Mouse (Mus musculus) lung, adult 2 months (tissue): ENCODE results near the gene Eif2b2. TPM values are rescaled to one million over a fixed set of nuclear protein-coding genes. Genes with fewer than 3 reads are reported as not detected.

ENCODE experiments used
- DNase-seq: peaks from one replicate; pipeline ENCODE4 v3.0.0; 2022
- H3K4me1 ChIP-seq: fragments of 200-500 bp; 2 replicates; pipeline ENCODE4 v1.6.1; 2011; ENCODE audit warnings: low read length; ENCODE audit not compliant: control insufficient read depth, insufficient read depth
- H3K4me3 ChIP-seq: fragments of 200-500 bp; replicated peaks from 2 replicates; pipeline ENCODE3; 2011; ENCODE audit warnings: low read depth, mild to moderate bottlenecking, control low read depth, low read length; ENCODE audit errors: extremely low read depth
- CTCF ChIP-seq: fragments of 200-500 bp; IDR thresholded peaks from 2 replicates; pipeline ENCODE4 v1.5.1; 2011; ENCODE audit warnings: mild to moderate bottlenecking, low read length, control low read depth; ENCODE audit not compliant: insufficient read depth
- POLR2A ChIP-seq: fragments of 200-500 bp; IDR thresholded peaks from 2 replicates; pipeline ENCODE4 v1.6.1; 2011; ENCODE audit warnings: low read depth, mild to moderate bottlenecking, control low read depth, low read length, borderline replicate concordance; ENCODE audit errors: extremely low read depth
- WGBS: fragments of 180-500 bp; shearing (Covaris S2); methylation state at CpG from one replicate; pipeline ENCODE4 v1.1.7; 2018; 5-methylcytosine and 5-hydroxymethylcytosine counted together
- polyA plus RNA-seq: library from polyadenylated mRNA; depleted of rRNA; stranded (reverse); fragments of >200 nt; gene quantifications from 2 replicates; pipeline ENCODE4 v1.2.3, GENCODE M21; 2012; rRNA removed

Eif2b2 gene
- polyA plus RNA-seq, result 92.1 and 92.6 TPM in 2 replicates

DNA sequence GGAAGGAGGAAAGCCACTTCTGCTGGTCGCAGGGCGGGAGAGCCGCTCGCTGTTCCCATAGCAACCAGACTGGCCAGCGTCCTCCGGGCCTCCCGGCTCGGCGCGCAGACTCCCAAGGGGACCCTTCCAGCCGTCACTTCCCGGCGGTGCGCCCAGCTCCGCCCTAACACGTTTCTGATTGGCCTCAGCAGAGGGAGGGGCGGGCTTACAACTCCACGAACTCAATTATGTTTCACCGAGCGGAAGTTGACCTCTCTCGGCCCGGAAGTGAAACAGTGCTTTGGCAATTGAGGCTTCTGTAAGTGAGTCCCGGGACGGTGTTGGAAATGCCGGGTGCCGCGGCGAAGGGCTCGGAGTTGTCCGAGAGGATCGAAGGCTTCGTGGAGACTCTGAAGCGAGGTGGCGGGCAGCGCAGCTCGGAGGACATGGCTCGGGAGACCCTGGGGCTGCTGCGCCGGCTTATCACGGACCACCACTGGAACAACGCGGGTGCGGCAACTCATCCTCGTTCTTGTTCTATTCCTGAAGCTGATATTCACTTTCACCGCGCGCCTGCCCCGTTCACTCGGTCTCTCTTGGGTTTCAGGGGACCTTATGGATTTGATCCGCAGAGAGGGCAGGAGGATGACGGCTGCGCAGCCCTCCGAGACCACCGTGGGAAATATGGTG, at the start of gene Eif2b2:
Gene Eif2b2 (plus strand): TSS at position 246 of the 669 bp plus-strand sequence.
- TF ChIP-seq CTCF (no peak), POLR2A (peak; percentile 54; the same call in 1 of the 2 replicates)
- WGBS, result under 1% methylated on average over 54 of the region's 54 CpGs

DNA sequence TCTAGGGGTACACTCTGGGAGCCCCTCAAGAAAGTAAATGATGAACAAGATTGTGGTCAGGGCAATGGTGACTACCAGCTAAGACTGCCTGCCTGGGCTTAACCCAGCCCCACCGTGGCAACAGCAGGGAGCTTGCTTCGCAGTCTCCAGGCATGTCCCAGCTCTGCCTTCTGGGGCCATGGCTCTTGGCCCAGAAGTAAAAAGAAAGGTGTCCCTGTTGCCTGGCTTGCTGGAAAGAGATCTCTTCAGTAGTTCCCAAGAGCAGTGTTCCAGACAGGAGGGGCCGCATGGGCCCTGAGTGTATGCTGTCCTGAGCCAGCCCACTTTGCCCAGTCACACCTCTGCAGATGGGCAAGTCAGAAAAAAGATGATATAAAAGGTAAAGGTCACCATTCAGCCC, 49.4 kb upstream of the Eif2b2 start:
- 59% methylated on average over 3 of the region's 3 CpGs for WGBS
- H3K4me3 ChIP-seq, result no peak overlapping the region
- no peak for TF ChIP-seq POLR2A
- TF ChIP-seq CTCF, result no peak
- DNase-seq, result no peak
- no peaks in the 10 kb centered on the region for H3K4me1 ChIP-seq

More for the DNA sequence above, at the start of gene Eif2b2:
- peak; percentile 99 for DNase-seq
- Histone ChIP-seq H3K4me3 (peak within 1 kb of the TSS; percentile 65), H3K4me1 (no peaks in the 10 kb centered on the region)

DNA sequence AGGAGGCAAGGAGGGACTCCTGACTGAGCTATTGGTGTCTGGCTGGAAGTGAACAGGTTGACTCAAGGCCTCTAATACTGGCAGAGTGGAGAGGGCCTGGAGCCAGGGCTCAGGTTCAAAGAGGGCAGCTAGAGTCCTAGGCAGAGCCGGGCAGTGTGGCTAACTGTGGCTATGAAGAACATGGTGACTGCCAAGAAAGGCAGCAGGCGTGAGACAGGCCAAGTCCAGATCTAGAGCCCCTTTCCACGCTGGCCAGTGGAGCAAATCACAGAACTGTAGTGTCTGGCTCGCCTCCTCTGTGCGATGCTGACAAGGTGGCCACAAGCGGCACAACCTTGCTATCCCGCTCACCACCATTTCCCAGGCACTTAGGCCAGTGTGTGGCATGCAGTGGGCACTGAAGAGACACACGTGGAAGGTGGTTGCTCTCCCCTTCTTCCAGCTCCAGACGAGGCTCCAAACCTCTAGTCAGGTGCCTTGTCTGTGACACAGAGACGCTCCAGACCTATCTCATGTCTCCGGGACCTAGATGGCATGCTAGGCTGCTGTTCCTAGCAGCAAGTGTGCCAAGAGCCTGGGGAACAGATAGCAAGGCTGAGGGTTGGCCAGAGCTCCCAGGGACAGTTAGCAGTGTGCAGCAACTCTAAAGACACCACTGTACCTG, 48.9 kb upstream of the Eif2b2 start:
- DNase-seq, result no peak
- Histone ChIP-seq H3K4me3 (no peak overlapping the region), H3K4me1 (no peaks in the 10 kb centered on the region)
- no peak for TF ChIP-seq POLR2A
- TF ChIP-seq CTCF, result no peak
- 84% methylated on average over 11 of the region's 11 CpGs for WGBS

DNA sequence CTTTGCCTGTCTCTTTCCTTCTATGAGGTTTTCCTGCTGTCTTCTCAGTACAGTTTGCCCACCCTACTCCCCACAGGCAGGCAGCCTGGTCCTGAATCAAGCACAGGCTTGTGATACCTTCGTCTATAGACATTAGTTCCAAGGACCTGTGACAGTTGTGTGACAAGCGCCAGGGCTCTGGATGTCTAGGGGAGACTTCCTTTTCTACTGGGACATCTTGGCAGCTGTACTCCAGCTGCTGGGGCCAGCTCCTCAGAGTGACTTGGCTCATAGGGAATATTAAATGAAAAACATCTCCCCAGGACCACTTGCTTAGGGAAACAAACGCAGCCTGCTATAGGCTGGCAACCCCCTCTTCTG, 48.4 kb upstream of the Eif2b2 start:
- no peak for TF ChIP-seq POLR2A
- TF ChIP-seq CTCF, result no peak
- DNase-seq, result no peak
- WGBS, result 71% methylated on average over 3 of the region's 3 CpGs
- Histone ChIP-seq H3K4me1 (no peaks in the 10 kb centered on the region), H3K4me3 (no peak overlapping the region)

DNA sequence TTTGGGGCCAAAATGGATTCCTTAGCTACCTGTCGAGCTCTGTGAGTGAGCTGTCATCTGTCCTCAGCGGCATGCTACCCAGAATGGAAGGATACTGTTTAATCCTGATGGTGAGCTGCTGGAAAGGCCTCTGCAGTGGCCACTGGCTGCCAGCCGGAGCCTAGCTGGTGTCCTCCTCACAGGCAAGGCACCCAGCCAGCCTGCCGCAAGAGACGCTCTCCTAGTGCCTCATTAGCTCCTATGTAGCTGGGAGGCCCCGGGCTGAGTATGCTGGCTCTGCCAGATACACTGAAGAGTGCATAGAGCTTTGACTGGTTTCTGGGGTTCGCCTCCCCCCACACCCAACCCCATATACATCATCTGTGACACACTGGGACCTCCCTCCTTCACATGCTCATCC, 45.3 kb upstream of the Eif2b2 start:
- peaks cover 6% of the 10 kb centered on the region; the same call in 1 of the 2 replicates for H3K4me1 ChIP-seq
- no peak overlapping the region for H3K4me3 ChIP-seq
- TF ChIP-seq POLR2A (no peak), CTCF (no peak)
- WGBS, result 74% methylated on average over 7 of the region's 7 CpGs
- no peak for DNase-seq

DNA sequence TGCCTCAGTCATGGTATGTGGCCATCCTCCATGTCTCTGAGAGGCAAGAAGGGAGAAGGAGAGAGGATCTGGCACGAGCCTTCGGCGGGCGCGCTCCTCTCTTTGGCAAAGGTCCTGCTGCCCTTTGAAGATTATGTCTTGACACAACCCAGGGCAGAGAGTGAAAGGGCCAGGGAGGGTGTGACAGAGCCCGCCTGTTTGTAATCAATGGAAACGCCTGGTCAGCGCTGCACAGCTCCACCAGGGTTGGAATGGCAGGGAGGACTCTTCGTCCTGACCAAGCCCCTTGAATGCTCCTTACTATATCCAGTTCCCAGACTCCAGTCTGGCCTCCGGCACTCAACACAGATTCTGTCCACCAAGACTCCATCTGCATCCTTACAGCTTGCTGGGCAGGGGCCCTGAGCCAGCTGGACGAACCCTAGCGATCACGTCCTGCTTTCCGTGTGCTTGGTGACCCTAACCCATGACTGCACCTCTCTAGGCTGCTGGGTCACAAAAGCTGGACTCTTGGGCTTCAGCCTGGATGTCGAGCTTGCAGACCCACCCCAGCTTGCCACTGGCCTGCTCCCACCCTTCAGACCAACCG, 44.1 kb upstream of the Eif2b2 start:
- no peak for DNase-seq
- Histone ChIP-seq H3K4me1 (peaks cover 6% of the 10 kb centered on the region; the same call in 1 of the 2 replicates), H3K4me3 (no peak overlapping the region)
- 49% methylated on average over 16 of the region's 16 CpGs for WGBS
- no peak for TF ChIP-seq POLR2A
- TF ChIP-seq CTCF, result no peak

DNA sequence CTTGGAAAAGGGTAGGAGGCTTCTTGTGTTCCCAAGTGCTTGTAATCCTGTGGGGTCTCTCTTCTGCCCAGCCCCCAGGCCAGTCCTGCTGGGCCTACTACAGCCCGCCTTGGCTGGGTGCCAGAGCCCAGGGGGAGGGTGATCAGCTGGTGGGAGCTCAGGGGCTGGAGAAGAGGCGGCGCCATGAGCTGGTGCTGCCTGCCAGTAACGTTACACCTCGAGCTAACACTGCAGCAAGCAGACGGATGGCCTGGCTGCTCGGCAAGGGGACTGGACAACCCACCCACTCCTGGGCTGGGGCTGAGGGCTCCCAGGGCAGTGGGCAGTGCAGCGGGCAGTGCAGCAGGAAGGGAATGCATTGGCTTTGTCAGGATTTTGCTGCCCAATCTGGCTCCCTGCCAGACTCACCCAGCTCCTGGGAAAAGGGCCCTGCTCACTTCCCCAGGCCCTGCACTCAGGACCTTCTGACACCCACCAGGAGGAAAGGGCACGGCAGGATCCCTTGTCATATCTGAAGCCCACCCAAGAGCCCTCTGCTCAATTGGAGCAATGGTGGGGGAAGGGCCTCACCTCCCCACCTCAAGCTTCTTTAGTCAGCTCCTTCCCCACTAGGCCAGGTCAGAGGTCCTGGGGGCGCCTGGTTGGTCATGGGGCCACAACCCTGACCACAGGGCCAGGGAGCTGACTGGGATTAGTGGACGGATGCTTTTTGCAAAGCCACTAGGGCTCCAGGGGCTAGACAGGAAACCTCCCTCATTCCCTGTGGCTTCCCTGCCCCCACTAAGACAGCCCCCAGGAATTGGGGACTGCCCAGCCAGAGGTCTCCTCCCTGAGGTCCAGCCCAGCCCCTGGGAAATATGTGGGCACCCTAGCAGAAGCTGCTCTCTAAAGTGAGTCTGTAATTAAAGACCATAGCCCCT, 43.1 kb upstream of the Eif2b2 start:
- 51% methylated on average over 11 of the region's 11 CpGs for WGBS
- peak overlapping the region; percentile 34 for H3K4me3 ChIP-seq
- no peak for DNase-seq
- TF ChIP-seq POLR2A (no peak), CTCF (no peak)
- H3K4me1 ChIP-seq, result peaks cover 6% of the 10 kb centered on the region; the same call in 1 of the 2 replicates

DNA sequence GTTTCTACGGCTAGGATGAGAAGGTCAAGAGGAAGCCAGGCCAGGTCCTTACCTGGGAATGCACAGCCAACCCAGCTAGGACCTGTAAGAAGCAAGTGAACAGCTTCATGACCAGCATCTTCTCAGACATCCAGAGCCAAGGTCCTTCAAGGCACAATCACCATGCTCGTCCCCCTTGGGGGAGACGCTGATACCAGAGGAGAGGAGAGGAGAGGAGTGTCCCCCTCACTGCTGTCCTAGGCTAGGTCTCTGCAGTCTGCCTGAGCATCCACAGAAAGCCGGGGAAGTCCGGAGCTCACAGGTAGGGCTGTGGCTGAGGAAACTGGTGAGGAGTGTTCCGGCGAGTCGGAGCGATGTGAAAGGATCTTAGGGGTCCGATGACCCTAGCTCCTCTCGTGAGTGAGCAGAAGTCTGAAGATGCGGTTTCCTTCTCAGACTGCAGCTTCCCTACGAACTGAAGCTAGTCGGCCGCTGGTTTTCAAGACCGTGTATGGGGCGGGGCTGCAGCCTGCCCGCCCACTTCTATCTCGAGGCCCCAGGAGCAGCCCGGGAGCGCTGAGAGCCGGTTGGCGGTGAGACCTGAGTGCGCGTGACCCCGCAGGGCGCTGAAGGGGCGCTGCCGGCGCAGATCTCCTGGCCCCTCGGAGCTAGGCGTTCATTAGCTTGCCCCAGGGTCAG, 42.3 kb upstream of the Eif2b2 start:
- TF ChIP-seq CTCF, result no peak
- peak; percentile 29; the same call in 1 of the 2 replicates for TF ChIP-seq POLR2A
- WGBS, result 6% methylated on average over 32 of the region's 32 CpGs
- H3K4me1 ChIP-seq, result peaks cover 6% of the 10 kb centered on the region; the same call in 1 of the 2 replicates
- peak overlapping the region; percentile 31 for H3K4me3 ChIP-seq
- no peak for DNase-seq
